Mouse (Mus musculus) embryonic facial prominence, embryonic 11.5 days (tissue): ENCODE results near the gene Mvb12b. TPM values are rescaled to one million over a fixed set of nuclear protein-coding genes. Genes with fewer than 3 reads are reported as not detected.
A peak's percentile ranks its signal among the peaks of the same experiment; 100 is the strongest.

Source experiments
- ATAC-seq: fragments of 200-750 bp; cut with Nextera tagmentation; replicated peaks from 2 replicates; pipeline ENCODE4 v1.8.0; 2017; ENCODE audit warnings: low read depth; ENCODE audit not compliant: insufficient number of reproducible peaks, low FRiP score, low TSS enrichment
- DNase-seq: peaks from one replicate; pipeline ENCODE4 v3.0.0-alpha.2; 2015; ENCODE audit warnings: low spot score
- H3K27ac ChIP-seq: fragments of 300-500 bp; sonication (generic); replicated peaks from 2 replicates; pipeline ENCODE4 v1.5.1; 2014; ENCODE audit warnings: mild to moderate bottlenecking, low read depth, low read length, control low read depth
- H3K27me3 ChIP-seq: fragments of 300-500 bp; sonication (generic); 2 replicates; pipeline ENCODE4 v1.6.1; 2014; ENCODE audit warnings: mild to moderate bottlenecking, low read length, moderate library complexity, mixed read lengths; ENCODE audit not compliant: control insufficient read depth, insufficient read depth
- H3K36me3 ChIP-seq: fragments of 300-500 bp; sonication (generic); replicated peaks from 2 replicates; pipeline ENCODE4 v1.6.1; 2014; ENCODE audit warnings: low read depth, mild to moderate bottlenecking, low read length, moderate library complexity, mixed read lengths; ENCODE audit not compliant: control insufficient read depth, insufficient read depth
- H3K4me1 ChIP-seq: fragments of 300-500 bp; sonication (generic); 2 replicates; pipeline ENCODE4 v1.6.1; 2014; ENCODE audit warnings: low read length, mixed read lengths; ENCODE audit not compliant: control insufficient read depth, insufficient read depth
- H3K4me2 ChIP-seq: fragments of 300-500 bp; sonication (generic); 2 replicates; pipeline ENCODE4 v1.6.1; 2014; ENCODE audit warnings: low read depth, mild to moderate bottlenecking, control low read depth, low read length, moderate library complexity
- H3K4me3 ChIP-seq: fragments of 300-500 bp; sonication (generic); 2 replicates; pipeline ENCODE4 v1.5.1; 2014; ENCODE audit warnings: low read depth, low read length, control low read depth
- H3K9ac ChIP-seq: fragments of 300-500 bp; sonication (generic); replicated peaks from 2 replicates; pipeline ENCODE4 v1.6.1; 2014; ENCODE audit warnings: mild to moderate bottlenecking, control low read depth, low read length
- H3K9me3 ChIP-seq: fragments of 300-500 bp; sonication (generic); replicated peaks from 2 replicates; pipeline ENCODE4 v1.6.1; 2016; ENCODE audit warnings: mild to moderate bottlenecking, low read length, inconsistent platforms, mixed read lengths; ENCODE audit not compliant: control insufficient read depth
- WGBS: fragments of 180-500 bp; shearing (Covaris S2); extraction: QIAGEN DNeasy Blood & Tissue Kit; methylation state at CpG from one replicate; pipeline ENCODE4 v1.1.7; 2014; 5-methylcytosine and 5-hydroxymethylcytosine counted together
- polyA plus RNA-seq: library from polyadenylated mRNA; unstranded; fragments of >200 nt; fragmentation: Nextera tagmentation; extraction: Ambion mirVana; gene quantifications from 2 replicates; pipeline ENCODE4 v1.2.1, GENCODE M21; 2014

Gene Mvb12b
- polyA plus RNA-seq, 1 experiment from 2014 or later: 23.3 TPM

- DNase-seq (no peak), ATAC-seq (no peak)
- no peak overlapping the region for H3K27ac ChIP-seq
- H3K4me1 ChIP-seq: no peaks in the 10 kb centered on the region; the same call in 1 of the 2 replicates
- no peaks in the 10 kb centered on the region for H3K36me3 ChIP-seq
- H3K9ac ChIP-seq: no peak overlapping the region
- 70% methylated on average over 4 of the region's 4 CpGs for WGBS
- no peak overlapping the region for H3K4me2 ChIP-seq
- H3K9me3 ChIP-seq: no peaks in the 10 kb centered on the region
- no peaks in the 10 kb centered on the region; the same call in 1 of the 2 replicates for H3K27me3 ChIP-seq
- no peak overlapping the region for H3K4me3 ChIP-seq
Measured at GRCm38 (mm10) chr2:33683594-33683993, 204.2 kb downstream of the Mvb12b start.

GRCm38 (mm10) chr2:33683095-33683494 is 204.7 kb downstream of the Mvb12b start:
- 34% methylated on average over 6 of the region's 6 CpGs for WGBS
- H3K27me3 ChIP-seq: no peaks in the 10 kb centered on the region; the same call in 1 of the 2 replicates

GRCm38 (mm10) chr2:33682219-33682618 is 205.5 kb downstream of the Mvb12b start:
- DNase-seq (peak; percentile 78), ATAC-seq (no peak)
- WGBS: 11% methylated on average over 4 of the region's 4 CpGs
- Histone ChIP-seq H3K4me2 (no peak overlapping the region), H3K9me3 (no peaks in the 10 kb centered on the region), H3K36me3 (no peaks in the 10 kb centered on the region), H3K4me1 (no peaks in the 10 kb centered on the region; the same call in 1 of the 2 replicates), H3K27me3 (no peaks in the 10 kb centered on the region; the same call in 1 of the 2 replicates), H3K4me3 (no peak overlapping the region), H3K9ac (no peak overlapping the region), H3K27ac (no peak overlapping the region)

More at GRCm38 (mm10) chr2:33683095-33683494, 204.7 kb downstream of the Mvb12b start:
- no peak overlapping the region for H3K27ac ChIP-seq
- H3K4me1 ChIP-seq: no peaks in the 10 kb centered on the region; the same call in 1 of the 2 replicates
- H3K9ac ChIP-seq: no peak overlapping the region
- DNase-seq (no peak), ATAC-seq (no peak)
- H3K36me3 ChIP-seq: no peaks in the 10 kb centered on the region
- H3K9me3 ChIP-seq: no peaks in the 10 kb centered on the region
- H3K4me2 ChIP-seq: no peak overlapping the region
- no peak overlapping the region for H3K4me3 ChIP-seq

Other genes starting within 250 kb of the Mvb12b start
- 1.2 TPM in 2 replicates for gene Lmx1b, start 247.4 kb downstream of the Mvb12b start, polyA plus RNA-seq